Mouse (Mus musculus) testis, postnatal 14 days (tissue): Measurements from ENCODE around the gene Tmeff2.

Experiments used
- DNase-seq: peaks from one replicate; pipeline ENCODE4 v3.0.0; 2021; ENCODE audit warnings: low spot score

Gene Tmeff2

DNA sequence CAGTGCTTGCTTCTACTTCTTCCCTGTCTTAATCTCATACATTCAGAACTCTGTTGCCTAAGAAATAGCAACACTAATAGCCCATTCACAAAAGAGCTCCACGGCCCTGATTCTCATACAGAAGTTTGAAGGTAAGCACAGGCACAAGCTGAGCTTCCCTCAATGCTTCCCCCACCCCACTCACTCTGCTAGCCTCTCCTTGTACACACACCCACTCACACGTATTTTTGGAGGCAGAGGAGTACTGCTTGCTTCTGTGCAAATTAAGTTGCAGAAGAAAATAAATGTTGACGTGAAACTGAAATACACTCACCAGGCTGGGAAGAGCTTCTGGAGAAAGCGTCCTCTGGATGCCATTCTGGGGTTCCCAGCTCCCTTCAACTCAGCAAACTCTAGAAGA lies 80.1 kb downstream of the Tmeff2 start:
- DNase-seq, result no peak

DNA sequence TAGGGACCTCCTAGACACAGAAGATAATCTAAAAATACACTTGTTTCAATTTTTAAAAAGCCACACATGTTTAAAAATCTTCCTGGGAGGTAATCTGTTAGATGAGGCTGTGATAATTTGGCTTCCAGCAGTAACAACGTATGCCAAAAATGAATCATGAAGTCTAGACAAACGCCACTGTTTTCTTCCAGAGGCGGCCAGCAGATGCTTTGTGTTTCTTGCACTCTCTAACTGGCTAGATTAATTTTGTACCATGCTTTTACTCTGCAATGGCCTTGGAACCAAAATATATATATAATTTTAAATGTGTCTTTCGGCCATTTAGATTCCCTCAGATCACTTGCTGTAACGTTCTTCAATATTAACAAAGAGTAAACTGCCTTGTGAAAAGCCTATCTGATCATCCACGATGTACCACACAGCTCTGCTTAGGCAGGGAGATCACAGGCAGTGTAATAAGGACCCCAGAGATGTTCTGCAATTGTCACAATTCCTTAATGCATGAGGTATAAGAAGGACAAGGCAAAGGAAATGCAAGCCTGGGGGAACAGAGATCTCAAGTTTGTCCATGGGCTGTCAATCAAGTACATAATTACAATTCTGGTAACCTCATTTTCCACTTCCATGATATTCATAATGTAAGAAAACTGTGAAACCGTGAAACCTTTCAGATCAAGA lies 80.8 kb downstream of the Tmeff2 start:
- no peak for DNase-seq

DNA sequence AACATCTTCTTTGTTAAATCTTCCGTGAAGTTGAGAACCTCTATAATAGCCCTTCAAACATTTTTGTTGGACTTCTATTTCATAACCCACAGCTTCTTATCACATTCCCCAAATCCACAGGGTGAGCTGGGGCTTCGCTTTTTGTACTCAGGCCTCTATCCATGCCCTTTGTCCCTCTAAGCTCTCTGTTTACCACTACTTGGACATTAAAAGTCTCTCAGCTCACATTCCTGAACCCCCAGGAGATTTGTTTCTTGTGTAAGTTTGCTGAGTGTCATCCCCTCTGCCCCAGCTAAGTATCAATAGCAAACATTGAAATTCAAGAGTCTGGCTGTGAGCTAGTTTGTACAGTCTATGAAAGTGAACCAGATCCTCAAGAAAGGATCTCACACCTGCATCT lies 90.2 kb downstream of the Tmeff2 start:
- DNase-seq, result no peak

DNA sequence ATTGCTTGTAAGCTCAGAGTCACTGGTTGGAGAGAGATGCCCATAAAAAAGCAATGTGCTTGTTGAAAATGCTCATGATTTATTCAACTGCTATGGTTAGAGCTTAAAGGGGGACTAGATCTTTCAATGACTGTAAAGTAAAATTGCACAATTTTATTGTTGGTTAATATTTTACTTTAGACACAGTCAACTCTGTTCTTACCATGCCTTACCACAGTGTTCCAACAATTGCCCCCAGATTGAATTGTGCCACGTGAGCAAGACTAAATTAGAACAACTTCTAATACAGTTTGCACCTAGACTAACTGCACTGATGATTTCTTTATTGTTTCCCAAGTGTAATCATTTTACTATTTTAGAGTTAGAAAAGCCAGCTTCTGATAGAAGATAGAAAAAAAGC lies 94.1 kb downstream of the Tmeff2 start:
- no peak for DNase-seq

DNA sequence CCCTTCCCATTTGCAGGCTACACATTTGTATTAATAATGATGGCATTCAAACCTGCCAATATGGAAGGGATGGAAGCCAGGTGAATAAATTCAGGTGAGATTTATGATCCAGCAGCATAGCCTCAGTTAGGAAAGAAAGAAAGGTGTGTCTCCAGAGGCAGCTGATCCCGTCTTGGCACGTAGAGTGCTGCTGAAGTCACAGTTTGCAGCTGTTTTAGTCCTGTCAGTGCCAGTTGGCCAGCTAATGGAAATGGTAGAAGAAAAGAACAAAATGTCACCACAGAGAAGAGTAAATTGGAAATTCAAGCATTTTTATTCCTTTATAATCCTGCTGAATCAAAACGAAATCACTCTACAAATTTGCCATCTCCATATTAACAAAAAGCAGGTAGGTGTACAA lies 99.3 kb downstream of the Tmeff2 start:
- DNase-seq, result no peak

DNA sequence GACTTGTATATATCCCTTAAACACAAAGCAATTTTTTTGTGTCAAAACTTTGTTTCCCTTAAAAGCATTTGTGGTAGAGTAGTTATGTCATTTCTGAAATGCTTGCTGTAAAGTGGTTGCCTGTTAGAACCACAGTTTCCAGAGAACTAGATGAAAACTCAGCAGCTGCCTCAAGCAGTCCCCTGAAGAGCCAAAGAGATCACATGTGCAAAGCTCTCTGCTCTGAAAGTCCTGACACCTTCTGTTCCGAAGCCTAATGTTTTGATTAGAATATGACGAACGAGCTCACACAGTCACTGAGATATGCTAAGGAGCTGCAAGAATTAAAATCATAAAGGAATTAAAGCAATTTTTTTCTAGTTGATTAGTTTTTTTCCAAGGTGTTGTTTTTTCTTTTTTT lies 107.9 kb downstream of the Tmeff2 start:
- no peak for DNase-seq

DNA sequence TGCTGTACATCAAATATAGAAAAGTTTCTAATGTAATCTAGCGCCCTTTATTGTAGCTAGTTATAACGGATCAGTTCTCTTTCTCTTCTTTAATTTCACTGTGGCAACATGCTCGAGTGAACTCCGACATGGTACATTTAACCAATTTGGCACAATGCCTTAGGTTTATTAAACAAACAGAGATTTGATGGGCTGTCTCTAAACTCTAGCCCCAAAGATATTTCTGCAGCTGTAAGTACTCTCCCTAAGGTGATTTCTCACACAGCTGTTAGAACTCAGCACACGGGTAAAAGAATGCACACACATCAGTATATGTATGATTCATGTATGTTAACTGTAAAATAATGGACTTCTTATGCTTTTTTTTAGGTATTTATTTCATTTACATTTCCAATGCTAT lies 139.8 kb downstream of the Tmeff2 start:
- no peak for DNase-seq

DNA sequence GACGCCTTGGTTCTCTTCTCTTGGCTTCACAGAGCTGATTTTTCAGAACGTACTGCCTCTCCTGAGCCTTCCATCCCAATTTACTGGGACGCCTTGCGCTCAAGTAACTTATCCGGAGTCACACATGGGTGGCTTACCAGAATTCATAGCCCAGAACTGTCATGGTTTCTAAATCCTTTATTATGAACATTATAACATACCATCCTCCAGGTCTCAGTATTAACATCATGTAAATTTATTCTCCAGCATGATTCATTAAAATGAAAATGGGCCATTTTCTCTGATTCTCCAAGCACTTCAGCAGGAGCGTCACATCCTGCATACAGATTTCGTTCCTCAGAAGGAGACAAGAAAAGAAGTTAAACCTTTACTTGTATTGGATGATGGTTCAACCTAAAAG lies 144.4 kb downstream of the Tmeff2 start:
- DNase-seq, result no peak

DNA sequence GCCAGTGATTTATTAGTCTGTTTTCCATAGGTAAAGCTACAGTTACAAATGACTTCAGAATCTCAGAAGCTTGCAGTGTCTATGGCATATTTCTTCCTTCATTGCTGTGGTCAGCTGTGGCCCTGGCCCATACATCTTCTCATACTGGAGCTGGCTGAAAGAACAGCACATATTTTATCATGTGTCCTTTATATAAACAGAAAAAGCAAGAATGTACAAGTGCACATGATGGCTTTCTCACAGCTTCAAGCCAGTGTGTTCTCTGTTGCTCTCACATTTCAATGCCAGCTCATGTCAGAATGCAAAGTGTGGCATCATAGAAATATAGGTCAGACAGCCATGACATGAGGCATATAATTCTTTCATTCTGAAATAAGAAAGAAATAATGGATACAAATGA lies 164.1 kb downstream of the Tmeff2 start:
- DNase-seq, result no peak

DNA sequence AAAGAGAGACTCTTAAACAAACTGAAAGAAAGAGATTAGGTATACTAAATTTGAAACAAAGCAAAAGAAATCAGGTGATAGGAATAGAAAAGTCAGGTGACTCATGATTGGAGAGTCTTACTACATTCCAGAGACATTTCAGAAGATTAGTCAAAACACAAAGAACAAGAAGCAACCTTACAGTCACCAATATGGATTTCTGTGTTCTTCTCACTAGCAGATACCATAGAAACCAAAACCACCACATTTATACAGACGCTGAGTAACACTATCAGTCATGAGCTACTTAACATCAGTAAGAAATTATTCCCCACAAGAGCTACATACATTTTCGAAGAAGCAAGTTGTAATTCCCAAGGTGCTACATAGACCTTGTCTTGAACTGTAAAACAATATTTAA lies 165.2 kb downstream of the Tmeff2 start:
- DNase-seq, result no peak

DNA sequence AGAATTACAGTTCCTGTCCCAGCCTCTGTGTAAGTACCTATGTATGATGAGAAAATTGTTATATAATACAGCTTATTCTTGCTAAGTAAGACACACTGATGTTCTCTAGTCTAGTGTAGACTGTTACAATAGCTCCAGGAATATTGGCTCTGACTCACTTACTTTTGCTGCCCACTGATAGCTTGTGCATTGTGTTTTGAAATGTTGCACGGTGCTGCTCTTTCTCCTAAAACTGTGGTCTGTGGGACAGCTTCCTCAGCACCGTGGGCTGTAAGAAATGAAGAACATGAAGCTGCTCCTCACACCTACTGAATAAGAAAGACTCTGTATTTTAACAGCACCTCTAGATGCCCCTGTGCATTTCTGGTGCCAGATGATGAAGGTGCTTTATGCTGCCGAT lies 168.4 kb downstream of the Tmeff2 start:
- DNase-seq, result no peak

DNA sequence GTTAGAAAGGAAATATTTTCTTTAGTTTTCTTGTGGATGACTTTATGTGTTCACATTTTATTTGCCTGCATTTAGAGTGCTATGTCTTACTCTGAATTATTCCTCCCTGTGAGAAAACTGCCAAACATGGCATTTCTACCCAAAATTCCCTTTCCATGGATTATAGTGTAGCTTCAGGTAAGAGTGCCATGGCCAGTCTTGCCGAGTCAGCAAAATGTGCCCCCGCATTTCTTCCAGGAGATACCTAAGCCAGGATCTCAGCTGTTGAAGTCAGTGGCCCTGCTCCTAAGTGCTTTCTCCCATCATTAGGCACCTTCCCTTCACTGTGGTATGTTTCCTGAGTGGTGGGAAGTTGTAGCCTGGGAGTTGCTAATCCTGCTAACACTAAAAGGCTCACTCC lies 168.8 kb downstream of the Tmeff2 start:
- DNase-seq, result no peak

DNA sequence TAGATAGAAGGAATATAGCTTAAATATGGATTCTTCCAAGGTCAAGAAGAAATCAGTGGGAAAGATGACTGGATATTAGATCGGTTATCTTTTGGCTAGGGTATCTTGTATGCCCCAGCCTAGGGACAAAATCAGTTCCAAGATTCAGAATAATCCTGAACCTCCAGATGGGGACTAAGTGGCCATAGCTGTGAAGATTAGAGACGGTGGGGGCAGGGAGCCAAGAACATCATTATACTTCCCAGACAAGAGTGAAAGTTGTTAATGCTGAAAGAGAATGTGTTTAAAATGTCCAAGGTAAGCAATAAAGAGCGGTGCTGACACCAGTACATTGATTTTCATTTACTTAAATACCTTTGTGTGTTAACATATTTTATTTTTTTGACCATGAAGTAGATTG lies 173.6 kb downstream of the Tmeff2 start:
- DNase-seq, result no peak

DNA sequence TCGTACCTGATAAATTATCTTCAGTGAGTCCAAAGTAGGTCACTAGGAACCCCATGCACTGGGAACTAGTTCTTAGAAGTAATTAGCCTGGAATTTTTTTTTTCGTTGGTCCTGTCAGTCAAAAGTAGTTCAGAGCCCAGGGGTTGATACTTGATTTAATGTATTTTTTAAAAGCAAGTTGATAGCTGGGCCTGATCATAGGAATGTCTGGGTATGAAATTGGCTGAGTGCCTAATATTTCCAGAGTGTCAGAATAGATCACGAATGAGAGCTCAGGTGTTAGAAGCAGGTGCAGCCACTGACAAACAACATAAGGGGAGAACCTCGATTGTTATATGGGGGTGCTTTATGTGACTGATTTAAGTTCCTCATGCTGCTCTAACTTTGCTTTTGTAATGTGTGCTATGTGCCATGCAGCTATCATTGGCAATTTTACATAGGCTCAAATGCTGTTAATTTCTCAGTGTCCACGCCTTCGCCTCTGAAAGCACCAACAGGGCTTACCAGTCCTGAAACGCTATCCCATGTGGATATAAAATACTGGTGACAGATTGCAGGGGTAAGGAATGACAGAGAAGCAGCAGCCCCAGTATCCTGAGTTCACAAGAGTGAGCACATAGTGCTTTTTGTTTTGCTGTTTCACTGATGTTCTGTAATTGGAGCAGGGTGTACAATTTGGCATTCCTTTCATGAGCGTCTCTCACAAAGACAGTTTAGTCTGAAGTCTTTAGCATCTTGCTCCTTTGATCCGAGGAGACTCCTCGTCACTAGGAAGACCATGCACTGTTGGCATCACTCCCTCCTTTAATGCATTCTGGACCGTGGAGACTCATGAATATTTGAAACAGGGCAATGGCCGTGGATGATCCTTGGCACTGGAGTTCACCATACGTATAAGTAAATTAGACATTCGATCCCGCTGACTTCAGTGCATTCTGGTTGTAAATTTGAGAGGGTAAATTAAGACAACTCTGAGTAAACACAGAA lies 175.6 kb downstream of the Tmeff2 start:
- no peak for DNase-seq

DNA sequence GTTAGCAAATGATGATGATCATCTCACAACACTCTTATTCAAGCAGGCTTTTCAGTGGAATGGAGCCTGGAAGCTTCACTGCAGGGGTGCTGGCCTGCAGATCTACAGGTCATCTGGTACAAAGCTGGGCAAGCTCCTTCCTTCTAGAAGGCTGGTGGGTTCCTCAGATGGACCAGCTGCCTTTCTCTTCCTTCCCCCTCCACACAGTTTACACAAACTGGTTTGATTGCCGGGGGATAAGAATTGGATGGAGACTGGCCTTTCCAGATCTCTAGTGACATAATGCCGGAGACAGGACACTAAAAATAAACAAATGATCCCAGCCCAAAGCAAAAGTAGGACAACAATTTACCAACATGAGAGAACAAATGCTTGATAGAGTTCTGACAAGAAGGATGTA lies 188.5 kb downstream of the Tmeff2 start:
- DNase-seq, result no peak

DNA sequence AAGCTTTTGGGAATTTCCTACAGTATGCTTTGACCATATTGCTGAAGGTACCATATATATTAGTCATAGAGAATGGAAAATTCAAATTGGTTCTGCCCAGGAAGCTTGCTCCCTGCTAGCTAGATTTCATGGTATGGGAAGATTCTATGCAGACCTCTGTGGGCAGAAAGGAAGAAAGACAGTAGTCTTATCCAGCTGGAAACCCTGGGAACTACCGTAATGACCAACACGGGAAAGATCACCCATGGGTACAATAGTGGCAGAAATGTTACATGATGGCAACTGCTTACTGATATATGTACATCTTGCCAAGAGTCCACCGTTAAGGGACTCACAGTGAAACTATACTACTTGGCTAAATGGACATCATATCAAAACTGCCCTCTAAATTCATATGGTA lies 189.4 kb downstream of the Tmeff2 start:
- DNase-seq, result no peak

DNA sequence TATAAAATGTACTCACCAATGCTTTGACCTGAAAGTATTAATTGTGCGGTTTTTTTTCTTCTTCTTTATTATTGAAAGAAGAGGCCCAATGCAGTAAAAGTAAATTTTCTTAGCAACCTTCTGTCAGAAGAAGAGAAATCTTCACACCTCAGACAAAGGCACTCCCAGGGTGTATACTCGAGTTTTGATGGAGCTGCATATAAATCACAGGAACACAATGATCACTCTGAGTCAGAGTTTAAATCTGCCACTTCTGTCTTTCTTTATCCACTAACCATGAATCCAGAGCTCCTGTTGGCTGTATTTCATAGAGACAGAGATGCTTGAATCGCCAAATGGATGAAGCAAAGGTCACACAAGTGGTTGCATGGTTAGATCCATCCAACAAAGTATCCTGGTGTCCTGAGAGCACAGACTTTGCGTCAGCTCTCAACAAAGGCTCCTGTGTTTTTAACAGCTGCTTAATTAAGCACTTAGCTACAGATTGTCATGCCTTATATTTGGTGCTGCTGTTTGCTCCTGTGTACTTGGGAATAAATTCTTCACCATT lies 189.8 kb downstream of the Tmeff2 start:
- DNase-seq, result no peak

DNA sequence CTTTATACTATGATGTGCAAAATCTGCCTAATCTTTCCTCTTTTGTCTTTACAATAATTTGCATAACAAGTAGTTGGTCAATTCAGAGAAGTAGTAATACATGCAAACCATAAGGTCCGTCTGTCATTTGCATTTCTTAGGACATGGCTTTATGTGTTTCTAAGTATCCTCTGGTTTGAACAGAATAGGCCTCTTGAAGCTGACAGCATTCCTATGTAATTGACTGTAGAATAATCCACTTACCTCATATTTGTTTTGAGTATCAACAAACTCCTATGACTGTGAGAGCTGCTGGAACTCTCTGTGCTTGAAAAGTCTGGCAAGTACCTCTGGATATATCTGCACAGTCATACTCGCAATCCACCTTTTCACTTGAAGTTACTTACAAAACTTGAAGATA lies 194.3 kb downstream of the Tmeff2 start:
- no peak for DNase-seq

DNA sequence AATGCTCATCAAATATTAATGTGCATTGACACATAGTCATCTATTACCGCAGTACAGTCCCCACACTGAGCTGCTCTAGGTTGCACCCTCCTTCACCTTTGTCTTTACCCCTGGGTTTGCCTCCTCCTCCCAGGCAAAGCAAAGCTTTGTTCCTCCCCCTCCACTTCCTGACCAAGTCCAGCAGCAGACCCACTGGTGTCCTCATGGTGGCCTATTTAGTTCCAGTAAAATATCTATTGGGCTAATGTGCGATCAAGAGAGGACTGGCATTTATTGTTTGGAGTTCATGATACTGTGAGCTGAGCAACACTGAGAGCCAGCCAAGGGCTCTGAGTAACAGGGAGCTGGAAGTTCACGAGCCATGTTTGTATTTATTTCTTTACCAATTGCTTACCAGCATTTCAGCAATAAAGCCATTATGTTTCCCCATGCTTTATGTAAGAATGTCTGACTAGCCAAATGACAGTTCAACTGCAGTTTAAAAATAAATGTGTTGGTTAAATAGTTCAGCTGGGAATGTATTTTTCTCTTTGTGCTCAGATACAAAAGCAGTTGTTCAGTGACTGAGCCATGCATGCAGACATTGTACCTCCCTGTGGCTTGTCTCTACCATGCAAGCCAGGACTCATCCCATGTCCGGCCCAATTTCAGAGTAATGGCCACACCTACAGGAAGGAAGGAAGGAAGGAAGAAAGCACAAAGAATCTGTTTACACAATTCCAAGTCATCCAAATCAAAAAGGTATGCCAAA lies 196.6 kb downstream of the Tmeff2 start:
- no peak for DNase-seq

DNA sequence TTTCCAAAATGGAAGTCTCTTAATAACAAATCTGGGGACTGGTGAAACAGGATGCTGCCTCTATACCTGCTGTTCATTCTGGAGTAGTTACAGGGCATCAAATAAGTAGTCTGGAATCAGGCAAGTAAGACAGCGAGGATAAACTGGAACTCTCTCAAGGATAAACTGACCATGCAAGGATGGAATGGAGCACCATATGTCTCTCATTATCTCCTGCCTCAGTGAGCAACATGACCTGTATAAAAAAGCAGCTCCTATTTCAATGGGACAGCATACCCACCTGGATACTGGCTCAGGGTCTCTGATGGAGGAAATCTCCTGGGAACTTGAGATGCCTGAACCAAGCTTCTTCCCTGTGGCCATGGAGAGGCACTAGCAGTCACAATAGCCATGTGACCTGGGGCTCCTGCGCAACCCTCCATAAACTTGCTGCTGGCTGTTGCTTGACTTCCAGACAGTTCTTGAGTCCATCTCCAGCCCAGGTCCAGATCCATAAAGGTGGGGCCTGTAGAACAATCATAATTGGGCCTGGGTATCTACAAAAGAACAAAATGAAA lies 200.7 kb downstream of the Tmeff2 start:
- no peak for DNase-seq

DNA sequence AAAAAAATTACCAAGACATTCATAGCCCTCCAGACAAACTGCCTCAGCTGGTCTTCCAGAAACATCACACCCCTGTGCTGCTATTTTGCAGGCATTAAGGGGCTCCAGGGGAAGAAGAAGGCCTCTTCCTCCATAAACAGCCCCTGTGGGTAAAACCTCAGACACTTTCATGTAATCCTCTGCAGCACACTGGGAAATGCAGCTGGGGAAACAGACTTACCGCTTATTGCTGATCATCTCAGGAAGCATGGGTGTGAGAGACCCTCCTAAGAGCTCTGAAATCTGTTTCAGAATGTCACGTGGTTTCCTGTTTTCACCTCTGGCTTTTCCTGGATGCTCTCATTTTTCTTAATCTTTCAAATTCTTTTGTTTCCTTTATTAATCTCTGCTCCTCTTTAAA lies 204.3 kb downstream of the Tmeff2 start:
- DNase-seq, result no peak

DNA sequence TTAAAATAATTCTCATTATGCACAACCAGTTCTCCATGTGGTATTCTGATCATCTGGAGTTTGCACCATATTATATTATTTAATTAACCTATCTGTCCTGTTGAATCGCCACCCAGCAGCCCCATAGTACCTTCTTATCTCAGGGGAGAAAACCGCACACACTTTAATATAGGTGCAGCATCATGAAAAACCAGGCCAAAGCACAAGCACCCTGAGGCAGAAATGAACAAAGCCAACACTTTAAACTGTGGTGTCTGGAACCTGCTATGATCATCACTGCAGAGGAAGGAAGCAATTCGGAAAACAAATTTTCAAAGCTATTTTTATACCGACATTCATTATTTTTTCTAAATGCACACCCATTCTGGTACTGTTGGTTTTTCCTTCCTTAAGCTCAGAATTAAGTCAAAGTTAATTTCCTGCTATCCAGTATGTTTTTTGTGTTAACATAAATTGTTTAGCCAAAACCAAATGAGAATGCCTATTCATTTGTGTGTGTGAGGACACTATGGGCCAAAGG lies 206.0 kb downstream of the Tmeff2 start:
- DNase-seq, result no peak
